Mouse (Mus musculus) large intestine, adult 2 months (tissue): ENCODE measurements around the gene Smad9. TPM values are rescaled to one million over a fixed set of nuclear protein-coding genes. Genes with fewer than 3 reads are reported as not detected.

ENCODE experiments used
- DNase-seq: peaks from one replicate; pipeline ENCODE4 v3.0.0-alpha.2; 2012; ENCODE audit warnings: low read depth, low spot score
- WGBS: fragments of 180-500 bp; shearing (Covaris S2); methylation state at CpG from one replicate; pipeline ENCODE4 v1.1.7; 2018; 5-methylcytosine and 5-hydroxymethylcytosine counted together
- polyA plus RNA-seq: library from polyadenylated mRNA; depleted of rRNA; stranded (reverse); fragments of >200 nt; gene quantifications from 2 replicates; pipeline ENCODE4 v1.2.3, GENCODE M21; 2012; rRNA removed

The Smad9 gene
- polyA plus RNA-seq = 0.53 and 1.1 TPM in 2 replicates

DNA sequence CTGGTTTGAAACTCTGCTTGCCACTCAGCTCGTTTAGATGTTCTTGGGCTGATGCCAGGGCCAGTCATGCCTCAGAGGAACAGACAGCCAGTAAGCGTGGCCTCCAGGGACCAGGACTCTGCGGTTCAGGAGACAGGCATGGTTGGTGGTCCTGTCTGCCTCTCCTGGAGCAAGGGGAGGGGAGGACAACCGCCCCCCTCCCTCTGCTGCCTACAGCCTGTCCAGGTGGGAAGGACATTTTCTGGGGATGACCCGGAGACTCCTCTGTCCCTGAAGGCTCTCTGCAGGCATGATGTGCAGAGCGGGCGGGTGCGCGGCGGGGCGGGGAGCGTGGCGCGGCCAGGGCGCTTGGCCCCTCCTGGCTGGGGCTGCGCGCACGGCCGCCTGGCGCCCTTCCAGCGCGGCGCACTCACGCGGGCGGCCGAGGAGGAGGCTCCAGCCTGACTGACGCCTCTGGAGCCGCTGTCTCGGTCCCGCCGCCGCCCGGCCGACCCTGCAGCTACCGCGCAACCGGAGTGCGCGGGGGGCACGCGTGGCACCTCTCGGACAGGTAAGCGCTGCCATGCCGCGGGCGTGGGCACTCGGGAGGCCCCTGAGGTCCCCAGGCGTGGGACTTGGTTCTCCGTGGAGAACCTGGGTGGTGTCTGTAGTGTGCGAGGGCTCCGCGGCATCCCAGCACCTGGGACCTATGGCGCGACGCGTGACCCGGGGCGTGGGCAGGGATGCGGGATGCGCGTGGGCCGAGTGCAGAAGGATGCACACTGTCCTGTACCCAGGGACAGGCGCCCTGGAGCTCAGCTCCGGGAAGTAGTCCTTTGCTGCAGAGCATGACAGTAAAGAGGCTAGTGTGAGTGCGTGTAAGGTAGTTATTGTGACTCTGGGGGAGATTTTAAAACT, at the start of gene Smad9:
TSS of gene Smad9 (plus strand) at position 438 of the 897 bp plus-strand sequence.
- DNase-seq = no peak
- under 1% methylated on average over 66 of the region's 66 CpGs for WGBS

GRCm38 (mm10) chr3:54708972-54709371, 46.4 kb upstream of the Smad9 start:
- DNase-seq = no peak
- WGBS = 80% methylated on average over 9 of the region's 9 CpGs

GRCm38 (mm10) chr3:54714253-54714652, 41.1 kb upstream of the Smad9 start, which contains the start of gene Gm21958:
Gene Gm21958 (minus strand): TSS chr3:54714353.
- 74% methylated on average over 6 of the region's 6 CpGs for WGBS

DNA sequence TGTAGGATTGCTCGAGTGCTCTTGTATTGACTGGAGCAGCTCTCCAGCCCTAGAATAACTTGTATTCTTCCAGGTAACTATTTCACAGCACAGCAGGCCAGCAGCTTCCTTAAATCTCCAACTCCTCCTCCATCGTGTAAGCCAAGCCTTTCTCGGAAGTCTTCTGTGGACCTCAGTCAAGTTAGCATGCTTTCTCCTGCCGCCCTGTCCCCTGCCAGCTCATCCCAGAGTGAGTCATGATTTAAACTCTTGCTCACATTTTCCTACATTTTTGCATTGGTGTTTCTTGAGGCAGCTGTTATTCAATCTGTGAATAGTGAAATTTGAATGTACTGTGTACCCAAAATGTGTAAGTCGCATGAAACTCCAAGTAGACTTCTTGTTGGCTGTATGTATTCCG, 39.9 kb upstream of the Smad9 start:
- DNase-seq = no peak
- 78% methylated on average over 6 of the region's 6 CpGs for WGBS

More at GRCm38 (mm10) chr3:54714253-54714652, 41.1 kb upstream of the Smad9 start, which contains the start of gene Gm21958:
- DNase-seq = no peak

DNA sequence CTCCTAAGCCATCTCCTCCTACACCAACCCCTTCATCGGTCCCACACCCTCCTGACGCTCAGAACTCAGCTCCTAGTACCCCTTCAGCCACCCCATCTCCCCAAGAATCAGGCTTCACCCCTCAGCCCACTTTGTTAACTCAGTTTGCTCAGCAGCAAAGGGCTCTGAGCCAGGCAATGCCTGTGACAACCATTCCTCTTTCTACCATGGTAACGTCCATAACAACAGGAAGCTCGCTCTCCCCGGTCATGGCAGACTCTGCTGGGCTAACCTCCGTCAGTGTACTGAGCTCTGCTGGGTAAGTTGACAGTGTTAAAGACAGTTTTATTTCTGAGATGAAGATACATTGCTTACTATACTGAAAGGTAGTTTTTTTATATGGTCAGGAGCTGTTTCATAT, 38.0 kb upstream of the Smad9 start:
- 83% methylated on average over 6 of the region's 6 CpGs for WGBS
- no peak for DNase-seq

GRCm38 (mm10) chr3:54718947-54719346, 36.4 kb upstream of the Smad9 start:
- WGBS = 80% methylated on average over 3 of the region's 3 CpGs
- no peak for DNase-seq

- no peak for DNase-seq
- 84% methylated on average over 10 of the region's 10 CpGs for WGBS
Measured at GRCm38 (mm10) chr3:54723741-54724500, 31.5 kb upstream of the Smad9 start.

GRCm38 (mm10) chr3:54725344-54725743, 30.0 kb upstream of the Smad9 start:
- no peak for DNase-seq
- 81% methylated on average over 2 of the region's 2 CpGs for WGBS

DNA sequence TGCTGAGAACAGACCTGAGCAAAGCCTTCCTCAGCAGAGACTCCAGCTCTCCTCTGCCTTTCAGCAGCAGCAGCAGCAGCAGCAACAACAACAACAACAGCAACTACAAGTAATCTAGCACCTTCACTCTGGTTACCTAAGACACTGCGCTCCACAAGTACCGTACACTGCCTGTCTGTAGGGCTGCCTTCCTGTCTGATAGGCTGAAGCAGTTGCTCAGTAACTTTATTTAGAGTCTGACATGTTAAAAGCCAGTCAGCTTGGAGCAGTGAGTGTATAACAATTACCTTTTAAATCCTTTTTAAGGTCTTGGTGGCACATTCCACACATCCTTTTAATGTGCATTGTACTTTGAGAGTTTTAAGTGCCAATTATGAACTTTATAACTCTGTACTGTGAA, 27.8 kb upstream of the Smad9 start:
- DNase-seq = no peak
- WGBS = 95% methylated on average over 2 of the region's 2 CpGs

GRCm38 (mm10) chr3:54728100-54728499, 27.3 kb upstream of the Smad9 start:
- 84% methylated on average over 6 of the region's 6 CpGs for WGBS
- no peak for DNase-seq

DNA sequence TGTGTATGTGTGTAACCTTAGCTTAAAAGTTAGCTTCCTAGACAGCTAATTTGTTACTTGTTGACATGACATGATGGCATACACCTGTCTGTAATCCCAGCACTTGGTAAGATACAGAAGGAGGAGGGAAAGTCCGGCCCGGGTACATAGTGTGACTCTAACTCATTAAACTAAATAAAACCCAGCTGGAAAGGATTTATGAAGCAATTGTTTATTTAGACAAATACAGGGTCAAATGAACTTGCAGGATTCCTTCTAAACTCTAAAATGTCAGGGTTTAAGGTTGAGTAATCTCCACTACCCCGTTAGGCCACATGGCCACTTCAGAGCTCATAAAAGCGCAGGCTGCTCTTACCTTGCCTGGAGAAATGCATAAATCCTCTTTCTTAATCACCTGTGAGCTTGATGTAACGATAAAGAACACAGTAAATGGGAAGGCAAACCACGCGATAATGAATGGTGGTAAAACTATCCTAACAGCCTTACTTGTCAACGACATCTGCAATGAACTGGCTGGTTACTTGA, 23.7 kb upstream of the Smad9 start:
- DNase-seq = no peak
- WGBS = 60% methylated on average over 8 of the region's 8 CpGs

DNA sequence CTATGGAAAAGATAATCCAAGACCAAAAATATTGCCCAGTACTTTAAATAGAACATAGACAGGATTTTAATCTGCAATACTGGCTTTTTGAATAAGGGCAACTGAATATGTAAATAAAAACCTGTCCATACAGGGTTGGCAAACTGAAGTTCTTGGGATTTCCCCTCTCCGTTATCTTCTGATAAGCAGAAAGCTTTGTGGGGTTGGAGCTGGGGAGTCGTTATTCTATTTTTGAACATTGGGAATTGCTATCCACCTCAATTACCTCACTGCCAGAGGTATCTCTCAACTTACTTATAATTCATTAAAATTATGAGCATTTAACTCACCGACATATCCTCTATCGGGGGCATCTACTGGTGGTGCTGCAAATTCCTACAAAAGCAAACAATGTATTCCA, 23.0 kb upstream of the Smad9 start:
- DNase-seq = no peak
- WGBS = 78% methylated on average over 4 of the region's 4 CpGs

DNA sequence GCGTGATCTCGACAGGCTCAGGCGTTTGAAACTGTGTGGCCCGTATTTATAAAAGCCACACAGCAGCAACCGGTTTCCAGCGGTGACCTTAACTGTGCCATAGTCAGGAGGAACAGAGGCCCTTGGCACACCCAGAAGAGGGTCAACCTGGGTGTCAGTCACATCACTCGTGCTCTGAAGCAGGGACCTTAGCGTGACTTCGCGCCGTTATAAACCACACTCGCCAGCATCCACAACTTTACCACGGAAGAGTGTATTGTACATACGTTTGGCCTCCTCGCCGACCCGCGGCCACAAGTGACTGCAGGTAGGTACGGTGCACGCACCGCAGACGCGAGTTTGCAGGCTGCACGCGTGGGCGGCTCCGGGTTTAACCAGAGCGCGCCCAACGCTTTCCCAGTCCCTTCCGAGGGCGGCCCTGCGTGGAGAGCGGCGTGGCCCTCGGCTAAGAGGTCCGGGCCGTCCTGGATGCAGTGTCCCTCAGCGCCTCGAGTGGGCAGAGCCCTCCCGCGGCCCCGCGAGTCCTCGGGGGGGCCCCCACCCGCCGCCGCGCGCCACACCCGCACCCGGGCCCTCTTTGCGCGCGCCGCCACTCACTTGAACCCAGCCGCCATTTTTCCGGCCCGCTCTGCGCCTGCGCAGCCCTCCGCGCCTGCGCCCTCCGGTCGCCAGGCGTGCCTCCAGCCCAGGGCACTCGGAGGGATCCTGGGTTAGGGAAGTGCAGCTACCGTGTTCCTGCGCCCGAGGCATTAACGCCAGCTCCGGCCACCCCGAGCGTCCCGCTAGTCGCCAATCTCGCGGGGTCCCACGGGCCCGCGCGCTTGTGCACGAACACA, 20.8 kb upstream of the Smad9 start:
- peak; percentile 32 for DNase-seq
- under 1% methylated on average over 84 of the region's 84 CpGs for WGBS

GRCm38 (mm10) chr3:54735247-54736046, 19.9 kb upstream of the Smad9 start, which contains the start of the genes Exosc8 and Alg5:
Gene Exosc8 (minus strand): TSS chr3:54735393.
Gene Alg5 (plus strand): TSS chr3:54735539.
- no peak for DNase-seq
- under 1% methylated on average over 63 of the region's 65 CpGs for WGBS

GRCm38 (mm10) chr3:54736101-54736927, 19.1 kb upstream of the Smad9 start:
- DNase-seq = no peak

GRCm38 (mm10) chr3:54737317-54737716, 18.1 kb upstream of the Smad9 start:
- WGBS = 87% methylated on average over 8 of the region's 8 CpGs
- DNase-seq = no peak

More at GRCm38 (mm10) chr3:54736101-54736927, 19.1 kb upstream of the Smad9 start:
- WGBS = 42% methylated on average over 18 of the region's 18 CpGs

DNA sequence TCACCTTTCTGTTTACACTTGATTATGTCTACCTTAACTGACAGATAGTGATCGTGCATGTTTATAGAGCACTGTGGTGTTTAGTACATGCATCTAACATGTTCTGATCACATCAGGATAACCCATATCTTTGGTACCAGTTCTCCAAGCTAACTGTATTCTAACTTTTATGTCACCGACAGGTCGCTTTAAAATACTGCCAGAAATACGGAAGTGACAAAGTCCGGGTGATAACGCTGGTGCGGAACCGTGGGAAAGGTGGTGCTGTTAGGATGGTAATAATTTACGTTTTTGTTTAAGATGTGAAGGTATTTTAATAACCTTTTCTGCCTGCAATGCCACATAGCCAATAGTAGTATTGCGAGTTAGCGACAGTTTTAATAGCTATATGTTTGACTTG, 13.4 kb upstream of the Smad9 start:
- WGBS = 59% methylated on average over 11 of the region's 11 CpGs
- DNase-seq = peak; percentile 37

DNA sequence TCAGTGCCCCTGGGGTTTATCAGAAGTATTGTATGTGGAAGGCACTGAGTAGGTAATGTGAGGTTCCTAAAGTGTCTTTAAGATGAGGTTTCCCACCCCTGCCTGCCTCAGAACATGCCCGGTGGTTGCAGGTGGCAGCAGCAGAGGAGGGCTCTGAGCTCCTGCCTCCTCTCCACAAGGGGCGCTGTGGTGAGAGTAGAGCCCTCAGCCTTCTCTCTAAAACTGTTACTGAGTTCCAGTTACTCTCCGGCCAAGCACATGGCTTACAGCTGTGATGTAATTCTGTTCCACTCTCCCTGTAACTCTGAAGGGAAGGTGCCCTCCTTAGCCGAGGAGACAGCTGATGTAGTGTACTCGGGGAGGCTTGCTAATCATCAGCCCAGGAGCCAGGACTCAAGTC, 9.6 kb upstream of the Smad9 start:
- WGBS = 56% methylated on average over 5 of the region's 5 CpGs
- DNase-seq = no peak
